ENCODE assay signal across 19 mouse cellular contexts in the genomic region with DNA sequence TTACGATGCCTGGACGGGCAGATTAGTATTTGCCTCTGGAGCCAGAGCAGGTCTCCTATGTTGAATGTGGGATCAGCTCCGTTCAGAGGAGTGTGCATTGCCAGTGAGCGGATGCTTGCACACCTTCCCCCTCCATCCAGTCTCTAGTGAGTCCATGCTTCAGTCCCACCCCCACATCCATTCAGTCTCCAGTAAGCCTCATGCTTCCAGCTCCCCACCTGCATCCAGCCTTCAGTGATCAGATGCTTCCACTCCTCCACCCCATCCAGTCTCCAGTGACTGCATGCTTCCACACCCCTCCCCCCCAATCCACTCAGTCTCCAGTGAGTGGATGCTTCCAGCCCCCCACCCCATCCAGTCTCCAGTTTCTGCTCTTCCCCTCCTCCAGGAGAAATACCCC.
DNase-seq lines count a peak whose midpoint lies in the region; ATAC-seq lines count a peak whose summit lies in the region.
"Had no signal": no experiment of that assay in that cellular context is flagged by ENCODE, and none has a peak within 500 bp of the region (broad histone marks: within the 10 kb centered on the region; RNA-seq: fewer than 3 reads in every experiment).

No protein-coding gene starts in this region.

- ATAC-seq in frontal cortex, adult (ENCODE audit: low TSS enrichment): peak; percentile 62; the same call in 1 of the 2 replicates
- no peak for ATAC-seq in forebrain, embryonic 15.5 days (replicated peaks)
- ATAC-seq: activated CD4-positive, CD25-positive, alpha-beta regulatory T cell, adult 4 months; CD4-positive, CD25-positive, alpha-beta regulatory T cell, adult 4 months; Patski had no signal

- H3K27ac ChIP-seq in forebrain, embryonic 15.5 days (replicated peaks): no peak overlapping the region

- no peak overlapping the region for H3K4me3 ChIP-seq in forebrain, embryonic 15.5 days

- H3K9ac ChIP-seq in forebrain, embryonic 15.5 days (replicated peaks): no peak overlapping the region

- H3K9me3 ChIP-seq in forebrain, embryonic 15.5 days: no peaks in the 10 kb centered on the region

- H3K27me3 ChIP-seq in forebrain, embryonic 15.5 days: no peaks in the 10 kb centered on the region

- H3K4me2 ChIP-seq in forebrain, embryonic 15.5 days (replicated peaks): no peak overlapping the region

- no peaks in the 10 kb centered on the region for H3K36me3 ChIP-seq in forebrain, embryonic 15.5 days
- H3K36me3 ChIP-seq: G1E had no signal

- 89% methylated on average over 4 of the region's 4 CpGs for WGBS in forebrain, embryonic 15.5 days

- H3K4me1 ChIP-seq in forebrain, embryonic 15.5 days: peaks cover 9% of the 10 kb centered on the region

- DNase-seq in frontal cortex, postnatal 36 days (ENCODE audit: low spot score in 2 of 2): no peak
- peak; percentile 72 for DNase-seq in brain, adult 2 months (ENCODE audit: low read depth, low spot score)
- DNase-seq: adrenal gland, adult 2 months; adrenal gland, adult 8-10 months; adrenal gland, postnatal 10 days; adrenal gland, postnatal 14 days; adrenal gland, postnatal 25 days; adrenal gland, postnatal 36 days; B cell, adult 2 months; cerebellum, adult 11 months; cerebellum, adult 11-12 months; cerebellum, adult 18-20 months; cerebellum, adult 2 months had no signal
